Comparison of ENCODE assay signal across 11 mouse cellular contexts in genomic region chr2:20723990-20724745, GRCm38 (mm10).
DNase-seq lines count a peak whose midpoint lies in the region; ATAC-seq and TF ChIP-seq lines count a peak whose summit lies in the region.
"Had no signal": no experiment of that assay in that cellular context is flagged by ENCODE, and none has a peak within 500 bp of the region (broad histone marks: within the 10 kb centered on the region; RNA-seq: fewer than 3 reads in every experiment).

No protein-coding gene starts in this region.

- no peaks in the 10 kb centered on the region for H3K36me3 ChIP-seq in liver, adult 2 months (ENCODE audit: control insufficient read depth, insufficient read depth, low read length)
- no peaks in the 10 kb centered on the region for H3K36me3 ChIP-seq in liver, embryonic 12.5 days
- no peaks in the 10 kb centered on the region for H3K36me3 ChIP-seq in embryonic facial prominence, embryonic 12.5 days
- H3K36me3 ChIP-seq in kidney, embryonic 15.5 days: 0 out of 2 replicates have a peak, but pooled peaks cover 3% of the 10 kb centered on the region
- no peaks in the 10 kb centered on the region for H3K36me3 ChIP-seq in stomach, postnatal 0 days (ENCODE audit: control insufficient read depth, insufficient read depth, low read length)

- no peak for ATAC-seq in liver, embryonic 12.5 days
- ATAC-seq in embryonic facial prominence, embryonic 12.5 days (ENCODE audit: insufficient number of reproducible peaks, insufficient read depth, low FRiP score, low TSS enrichment): no peak
- ATAC-seq in kidney, embryonic 15.5 days (replicated peaks; ENCODE audit: low FRiP score): peak; percentile 73
- ATAC-seq in stomach, postnatal 0 days (ENCODE audit: low FRiP score, low TSS enrichment): peak; percentile 68
- ATAC-seq: forebrain, embryonic 14.5 days had no signal

- no peak for TF ChIP-seq EP300 in stomach, postnatal 0 days (optimal IDR thresholded peaks at IDR 0.05)

- no peak overlapping the region for H3K27ac ChIP-seq in liver, adult 2 months (replicated peaks; ENCODE audit: insufficient read depth, low read depth, low read length)
- H3K27ac ChIP-seq in liver, embryonic 12.5 days: no peak overlapping the region
- H3K27ac ChIP-seq in embryonic facial prominence, embryonic 12.5 days: no peak overlapping the region
- peak overlapping the region; percentile 27; the same call in 1 of the 2 replicates for H3K27ac ChIP-seq in kidney, embryonic 15.5 days
- no peak overlapping the region for H3K27ac ChIP-seq in stomach, postnatal 0 days (replicated peaks)

- TF ChIP-seq CTCF in liver, adult 2 months (IDR thresholded peaks at IDR 0.05; ENCODE audit: low read depth, low read length): no peak
- no peak for TF ChIP-seq CTCF in stomach, postnatal 0 days (IDR thresholded peaks at IDR 0.05; ENCODE audit: low read depth)

- 42% methylated on average over 2 of the region's 2 CpGs for WGBS in liver, adult 2 months
- 31% methylated on average over 2 of the region's 2 CpGs for WGBS in liver, embryonic 12.5 days (ENCODE audit: insufficient replicate concordance)
- 33% methylated on average over 2 of the region's 2 CpGs for WGBS in embryonic facial prominence, embryonic 12.5 days
- 25% methylated on average over 2 of the region's 2 CpGs for WGBS in kidney, embryonic 15.5 days
- 30% methylated on average over 2 of the region's 2 CpGs for WGBS in stomach, postnatal 0 days

- intact Hi-C loops in left cerebral cortex, postnatal 4 days (cut with DNase I): no loop called here

- H3K79me2 ChIP-seq in liver, adult 2 months (ENCODE audit: control insufficient read depth, insufficient read depth, low read length): no peaks in the 10 kb centered on the region

- H3K4me2 ChIP-seq in liver, embryonic 12.5 days: no peak overlapping the region
- peak overlapping the region; percentile 44; the same call in 1 of the 2 replicates for H3K4me2 ChIP-seq in embryonic facial prominence, embryonic 12.5 days (replicated peaks)
- no peak overlapping the region for H3K4me2 ChIP-seq in kidney, embryonic 15.5 days
- peak overlapping the region; percentile 29; the same call in 1 of the 2 replicates for H3K4me2 ChIP-seq in stomach, postnatal 0 days (replicated peaks; ENCODE audit: low read depth)

- H3K9me3 ChIP-seq in liver, embryonic 12.5 days (replicated peaks): no peaks in the 10 kb centered on the region
- no peaks in the 10 kb centered on the region for H3K9me3 ChIP-seq in embryonic facial prominence, embryonic 12.5 days
- H3K9me3 ChIP-seq in kidney, embryonic 15.5 days (replicated peaks): no peaks in the 10 kb centered on the region
- H3K9me3 ChIP-seq in stomach, postnatal 0 days (ENCODE audit: control insufficient read depth, low read length): no peaks in the 10 kb centered on the region

- peak; percentile 45 for DNase-seq in liver, adult 2 months (ENCODE audit: extremely low read depth, low read depth, low spot score)
- DNase-seq in stomach, postnatal 0 days (ENCODE audit: low spot score): peak; percentile 59
- no peak for DNase-seq in frontal cortex, adult 2 months (ENCODE audit: extremely low spot score in 1 of 2, low spot score in 1 of 2)
- no peak for DNase-seq in left cerebral cortex, postnatal 4 days
- DNase-seq: adrenal gland, postnatal 36 days; cerebellum, postnatal 10 days; midbrain, embryonic 14.5 days had no signal

- H3K9ac ChIP-seq in liver, adult 2 months (ENCODE audit: low read depth, low read length): no peak overlapping the region
- H3K9ac ChIP-seq in liver, embryonic 12.5 days: no peak overlapping the region
- H3K9ac ChIP-seq in embryonic facial prominence, embryonic 12.5 days: no peak overlapping the region
- H3K9ac ChIP-seq in kidney, embryonic 15.5 days: no peak overlapping the region
- H3K9ac ChIP-seq in stomach, postnatal 0 days (ENCODE audit: low read length): 0 out of 2 replicates have a peak overlapping the region, but pooled peaks have one; percentile 1

- no peaks in the 10 kb centered on the region for H3K27me3 ChIP-seq in liver, adult 2 months (ENCODE audit: control insufficient read depth, insufficient read depth, low read length)
- H3K27me3 ChIP-seq in liver, embryonic 12.5 days (replicated peaks): no peaks in the 10 kb centered on the region
- 0 out of 2 replicates have a peak, but pooled peaks cover 3% of the 10 kb centered on the region for H3K27me3 ChIP-seq in embryonic facial prominence, embryonic 12.5 days
- no peaks in the 10 kb centered on the region for H3K27me3 ChIP-seq in kidney, embryonic 15.5 days
- H3K27me3 ChIP-seq in stomach, postnatal 0 days (ENCODE audit: control insufficient read depth, insufficient read depth, low read length): no peaks in the 10 kb centered on the region

- TF ChIP-seq POLR2A in liver, adult 2 months (IDR thresholded peaks at IDR 0.05; ENCODE audit: extremely low read depth, insufficient read depth, low read length): no peak

- no peak overlapping the region for H3K4me3 ChIP-seq in liver, adult 2 months (ENCODE audit: insufficient read depth, low read depth, low read length)
- H3K4me3 ChIP-seq in liver, embryonic 12.5 days: no peak overlapping the region
- H3K4me3 ChIP-seq in embryonic facial prominence, embryonic 12.5 days: no peak overlapping the region
- no peak overlapping the region for H3K4me3 ChIP-seq in kidney, embryonic 15.5 days (replicated peaks)
- H3K4me3 ChIP-seq in stomach, postnatal 0 days (ENCODE audit: low read depth, low read length): no peak overlapping the region

- H3K4me1 ChIP-seq in liver, adult 2 months (ENCODE audit: control insufficient read depth, insufficient read depth, low read length): no peaks in the 10 kb centered on the region; the same call in 1 of the 2 replicates
- peaks cover 12% of the 10 kb centered on the region; the same call in 1 of the 2 replicates for H3K4me1 ChIP-seq in liver, embryonic 12.5 days
- H3K4me1 ChIP-seq in embryonic facial prominence, embryonic 12.5 days: peaks cover 27% of the 10 kb centered on the region
- H3K4me1 ChIP-seq in kidney, embryonic 15.5 days: peaks cover 31% of the 10 kb centered on the region
- no peaks in the 10 kb centered on the region for H3K4me1 ChIP-seq in stomach, postnatal 0 days (replicated peaks; ENCODE audit: control insufficient read depth, insufficient read depth)

Comparison
In these comparisons a context has a peak if more than half of its experiments do, and no peak if none do; other contexts are left out.
1. DNase-seq: peak in liver, adult 2 months (single experiment) and stomach, postnatal 0 days (single experiment); none in frontal cortex, adult 2 months (0 of 2) and left cerebral cortex, postnatal 4 days (single experiment).
2. ATAC-seq: peak in kidney, embryonic 15.5 days (single experiment) and stomach, postnatal 0 days (single experiment); none in liver, embryonic 12.5 days (single experiment) and embryonic facial prominence, embryonic 12.5 days (single experiment).
3. H3K4me2 ChIP-seq: peak in embryonic facial prominence, embryonic 12.5 days (single experiment) and stomach, postnatal 0 days (single experiment); none in liver, embryonic 12.5 days (single experiment) and kidney, embryonic 15.5 days (single experiment).